Mouse (Mus musculus) heart, embryonic 11.5 days (tissue): ENCODE measurements around the gene Trim31. TPM values are rescaled to one million over a fixed set of nuclear protein-coding genes. Genes with fewer than 3 reads are reported as not detected.

Experiments used
- ATAC-seq: fragments of 200-750 bp; cut with Nextera tagmentation; replicated peaks from 2 replicates; pipeline ENCODE4 v1.8.0; 2017; ENCODE audit warnings: moderate library complexity; ENCODE audit not compliant: insufficient number of reproducible peaks, low FRiP score, low TSS enrichment
- H3K27ac ChIP-seq: fragments of 300-500 bp; sonication (generic); 2 replicates; pipeline ENCODE4 v1.5.1; 2014; ENCODE audit warnings: mild to moderate bottlenecking, low read depth, low read length
- H3K27me3 ChIP-seq: fragments of 300-500 bp; sonication (generic); 2 replicates; pipeline ENCODE4 v1.6.1; 2014; ENCODE audit warnings: mild to moderate bottlenecking, low read length, mixed read lengths; ENCODE audit not compliant: control insufficient read depth, insufficient read depth
- H3K36me3 ChIP-seq: fragments of 300-500 bp; sonication (generic); 2 replicates; pipeline ENCODE4 v1.6.1; 2014; ENCODE audit warnings: mild to moderate bottlenecking, low read length, moderate library complexity, mixed read lengths; ENCODE audit not compliant: control insufficient read depth, insufficient read depth
- H3K4me1 ChIP-seq: fragments of 300-500 bp; sonication (generic); 2 replicates; pipeline ENCODE4 v1.6.1; 2014; ENCODE audit warnings: low read length; ENCODE audit not compliant: control insufficient read depth, insufficient read depth
- H3K4me2 ChIP-seq: fragments of 300-500 bp; sonication (generic); 2 replicates; pipeline ENCODE4 v1.6.1; 2014; ENCODE audit warnings: mild to moderate bottlenecking, moderate library complexity
- H3K4me3 ChIP-seq: fragments of 300-500 bp; sonication (generic); 2 replicates; pipeline ENCODE4 v1.5.1; 2014; ENCODE audit warnings: low read depth, low read length
- H3K9ac ChIP-seq: fragments of 300-500 bp; sonication (generic); 2 replicates; pipeline ENCODE4 v1.6.1; 2014; ENCODE audit warnings: mild to moderate bottlenecking, low read depth, low read length, moderate library complexity
- H3K9me3 ChIP-seq: fragments of 300-500 bp; sonication (generic); replicated peaks from 2 replicates; pipeline ENCODE4 v1.6.1; 2016; ENCODE audit warnings: low read length; ENCODE audit not compliant: control insufficient read depth
- WGBS: fragments of 180-500 bp; shearing (Covaris S2); extraction: QIAGEN DNeasy Blood & Tissue Kit; methylation state at CpG from one replicate; pipeline ENCODE4 v1.1.7; 2014; ENCODE audit not compliant: insufficient replicate concordance; 5-methylcytosine and 5-hydroxymethylcytosine counted together
- polyA plus RNA-seq: library from polyadenylated mRNA; unstranded; fragments of >200 nt; fragmentation: Nextera tagmentation; extraction: Ambion mirVana; gene quantifications from 2 replicates; pipeline ENCODE4 v1.2.1, GENCODE M21; 2014

The Trim31 gene
- polyA plus RNA-seq, 1 experiment from 2014 or later, result not detected

GRCm38 (mm10) chr17:36957999-36958743, 60.3 kb downstream of the Trim31 start, which contains the start of the genes Znrd1 and Znrd1as:
Gene Znrd1 (minus strand): TSS chr17:36958559.
Gene Znrd1as (plus strand): TSS chr17:36958592.
- peak within 1 kb of the TSS; percentile 90 for H3K4me2 ChIP-seq
- ATAC-seq, result peak; percentile 98
- H3K4me1 ChIP-seq, result peaks cover 4% of the 10 kb centered on the region
- peak within 1 kb of the TSS; percentile 85 for H3K9ac ChIP-seq
- H3K9me3 ChIP-seq, result no peaks in the 10 kb centered on the region
- H3K27me3 ChIP-seq, result no peaks in the 10 kb centered on the region
- under 1% methylated on average over 46 of the region's 46 CpGs for WGBS
- peak within 1 kb of the TSS; percentile 53 for H3K4me3 ChIP-seq
- H3K27ac ChIP-seq, result peak within 1 kb of the TSS; percentile 22
- peaks cover 4% of the 10 kb centered on the region; the same call in 1 of the 2 replicates for H3K36me3 ChIP-seq

- H3K36me3 ChIP-seq, result peaks cover 4% of the 10 kb centered on the region; the same call in 1 of the 2 replicates
- H3K4me2 ChIP-seq, result peak overlapping the region; percentile 90
These were observed 61.0 kb downstream of the Trim31 start for GRCm38 (mm10) chr17:36958884-36959283.

More at GRCm38 (mm10) chr17:36958884-36959283, 61.0 kb downstream of the Trim31 start:
- no peak for ATAC-seq
- WGBS, result 11% methylated on average over 12 of the region's 12 CpGs
- Histone ChIP-seq H3K27me3 (no peaks in the 10 kb centered on the region), H3K4me3 (peak overlapping the region; percentile 53), H3K9ac (peak overlapping the region; percentile 85), H3K9me3 (no peaks in the 10 kb centered on the region), H3K27ac (no peak overlapping the region), H3K4me1 (peaks cover 4% of the 10 kb centered on the region)

Other genes with a start within 250 kb of the Trim31 start
- gene H2-M1, start 225.9 kb upstream of the Trim31 start, polyA plus RNA-seq, result not detected in 2 replicates
- gene H2-M10.5, start 125.2 kb upstream of the Trim31 start, polyA plus RNA-seq, result not detected in 2 replicates
- gene H2-M10.6, start 85.9 kb upstream of the Trim31 start, polyA plus RNA-seq, result not detected in 2 replicates
- 21.4 and 21.9 TPM in 2 replicates for gene Trim26, start 61.0 kb upstream of the Trim31 start, polyA plus RNA-seq
- 0.31 and 0.39 TPM in 2 replicates for gene Trim15, start 30.9 kb upstream of the Trim31 start, polyA plus RNA-seq
- gene Trim10, start 28.5 kb upstream of the Trim31 start, polyA plus RNA-seq, result 28.7 and 32.3 TPM in 2 replicates
- gene Trim40, start 8.0 kb upstream of the Trim31 start, polyA plus RNA-seq, result not detected in 2 replicates
- 0.10 and 0.17 TPM in 2 replicates for gene Rnf39, start 44.8 kb downstream of the Trim31 start, polyA plus RNA-seq
- gene Ppp1r11, start 53.6 kb downstream of the Trim31 start, polyA plus RNA-seq, result 97.4 and 105 TPM in 2 replicates
- gene Znrd1, start 60.4 kb downstream of the Trim31 start, polyA plus RNA-seq, result 42.9 and 44.1 TPM in 2 replicates
- 7.9 and 8.6 TPM in 2 replicates for gene Znrd1as, start 60.5 kb downstream of the Trim31 start, polyA plus RNA-seq
- gene 2410137M14Rik, start 83.1 kb downstream of the Trim31 start, polyA plus RNA-seq, result not detected in 2 replicates
- gene H2-M5, start 91.4 kb downstream of the Trim31 start, polyA plus RNA-seq, result 0.24 and 0.49 TPM in 2 replicates
- gene Zfp57, start 103.0 kb downstream of the Trim31 start, polyA plus RNA-seq, result 66.7 and 70.1 TPM in 2 replicates
- gene Mog, start 125.3 kb downstream of the Trim31 start, polyA plus RNA-seq, result 0.25 TPM in 1 of 2 replicates, not detected in the other
- 4.4 and 6.0 TPM in 2 replicates for gene Gabbr1, start 147.8 kb downstream of the Trim31 start, polyA plus RNA-seq
- not detected in 2 replicates for gene Olfr90, start 190.4 kb downstream of the Trim31 start, polyA plus RNA-seq
- gene Olfr91, start 200.2 kb downstream of the Trim31 start, polyA plus RNA-seq, result not detected in 2 replicates
- gene Olfr92, start 222.0 kb downstream of the Trim31 start, polyA plus RNA-seq, result not detected in 2 replicates